Mouse (Mus musculus): Measurements from ENCODE around the gene Kctd6.
A peak's percentile ranks its signal among the peaks of the same experiment; 100 is the strongest.
"Not testable (repeated sequence)": the region's sequence is repeated elsewhere in the genome, so short reads cannot be mapped to it uniquely, and the experiment has no call there.

Kctd6 gene

DNA sequence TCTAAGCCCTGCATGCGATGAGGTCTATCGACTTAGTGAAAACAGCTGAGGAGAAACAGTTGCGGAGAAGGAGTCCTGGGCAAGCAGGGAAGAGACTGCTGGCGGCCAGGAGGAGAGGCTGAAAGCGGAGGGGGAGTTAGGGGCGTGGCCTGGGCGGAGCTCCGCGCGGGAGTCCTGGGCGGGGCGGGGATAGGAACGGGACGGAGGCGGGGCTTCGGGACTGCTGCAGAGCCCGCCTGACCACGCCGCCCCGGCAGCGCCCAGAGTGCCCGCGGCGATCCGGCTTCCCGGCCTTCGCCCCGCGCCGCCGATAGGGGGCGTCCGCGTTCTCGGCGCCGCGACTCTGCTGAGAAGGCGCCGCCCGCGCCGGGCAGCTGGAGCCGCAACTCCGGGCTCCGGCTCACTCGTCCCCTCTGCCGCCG lies at the start of gene Kctd6:
TSS of gene Kctd6 (plus strand) at position 338 of the 422 bp plus-strand sequence.
- DNase-seq (ENCODE audit: low read depth, low spot score): peak; percentile 98

DNA sequence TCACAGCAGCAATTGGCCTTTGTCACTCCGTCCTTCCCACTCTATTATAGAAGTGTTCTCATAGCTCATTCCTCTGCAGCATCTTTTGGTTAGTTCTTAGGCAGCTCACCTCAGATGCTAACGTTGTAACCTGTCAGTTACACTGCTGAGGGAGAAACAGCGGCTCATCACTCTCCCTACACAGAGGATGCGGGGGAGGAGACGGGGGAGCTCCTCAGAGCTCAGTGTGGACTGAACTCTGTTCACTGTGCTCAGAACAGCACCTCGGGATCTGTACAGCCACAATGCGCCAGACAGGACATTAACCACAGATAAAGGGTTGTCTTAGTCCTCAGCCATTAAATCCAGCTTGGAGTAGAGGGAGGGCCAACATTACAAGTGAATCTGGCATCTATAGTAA lies 49.5 kb upstream of the Kctd6 start:
- DNase-seq (ENCODE audit: low read depth, low spot score): no peak

DNA sequence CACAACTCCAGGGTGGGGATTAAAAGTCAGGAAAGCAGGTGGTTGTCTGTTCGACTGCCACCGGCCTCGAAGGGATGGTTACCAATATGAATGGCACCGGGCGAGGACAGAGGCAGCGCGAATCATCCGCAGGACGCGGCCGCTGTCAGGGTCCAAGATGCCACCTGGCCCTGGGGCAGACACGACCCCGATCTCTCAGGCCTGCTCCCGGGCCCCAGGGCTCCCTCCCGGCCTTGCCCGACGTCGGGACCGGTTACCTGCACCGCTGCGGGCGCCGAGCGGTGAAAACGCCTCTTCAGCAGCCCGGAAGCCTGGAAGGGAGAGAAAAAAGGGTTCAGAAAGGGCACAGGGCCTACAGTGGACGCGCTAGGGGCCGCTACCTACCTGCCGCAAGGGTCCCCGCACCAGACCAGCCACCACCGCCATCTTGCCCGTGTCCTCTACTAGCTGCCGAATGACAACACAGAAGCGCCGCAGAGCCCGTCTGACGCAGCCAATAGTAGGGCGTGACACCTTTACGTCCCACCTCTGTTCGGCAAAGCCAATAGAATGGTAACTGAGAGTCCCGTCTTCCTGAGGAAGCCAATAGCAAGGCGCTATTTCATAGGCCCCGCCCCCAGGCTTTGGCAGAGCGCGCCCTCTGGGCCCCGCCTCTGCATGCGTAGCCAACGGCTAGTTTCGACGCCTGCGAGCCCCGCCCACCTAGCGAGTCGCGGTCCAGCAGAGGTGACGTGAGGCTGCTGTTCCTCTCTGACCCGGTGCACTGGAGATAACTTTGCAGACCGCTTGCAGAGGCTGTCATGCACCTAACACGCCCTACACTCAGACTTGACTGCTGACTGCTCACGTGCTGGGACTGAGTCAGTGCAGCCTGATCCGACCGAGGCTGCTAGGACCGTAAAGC lies 41.2 kb upstream of the Kctd6 start, which contains the start of gene Pdhb:
TSS of gene Pdhb (minus strand) at position 519 of the 904 bp plus-strand sequence.
- DNase-seq (ENCODE audit: low read depth, low spot score): peak; percentile 100

GRCm38 (mm10) chr14:8173542-8174250 lies 40.2 kb upstream of the Kctd6 start:
- not testable (repeated sequence) for DNase-seq (ENCODE audit: low read depth, low spot score)

GRCm38 (mm10) chr14:8174634-8175033 lies 39.3 kb upstream of the Kctd6 start:
- DNase-seq (ENCODE audit: low read depth, low spot score): peak; percentile 72

DNA sequence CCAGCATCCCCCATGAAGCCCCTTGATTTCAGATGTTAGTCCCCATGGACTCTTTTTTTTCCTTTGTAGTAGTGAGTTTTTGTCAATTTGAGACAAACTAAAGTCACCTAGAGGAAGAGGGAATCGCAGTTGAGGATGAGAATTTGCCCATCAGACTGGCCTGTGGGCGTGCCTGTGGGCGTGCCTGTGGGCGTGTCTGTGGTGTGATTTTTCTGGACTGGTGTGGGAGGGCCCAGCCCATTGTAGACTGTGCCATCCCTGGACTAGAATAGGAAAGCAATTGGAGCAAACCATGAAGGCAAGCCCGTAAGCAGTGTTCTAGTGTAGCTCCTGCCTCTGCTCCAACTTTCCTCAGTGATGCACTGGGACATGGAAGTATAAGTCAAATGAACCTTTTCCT lies 37.7 kb upstream of the Kctd6 start:
- peak; percentile 86 for DNase-seq (ENCODE audit: low read depth, low spot score)

GRCm38 (mm10) chr14:8180371-8181035 lies 33.4 kb upstream of the Kctd6 start:
- DNase-seq (ENCODE audit: low read depth, low spot score): no peak

DNA sequence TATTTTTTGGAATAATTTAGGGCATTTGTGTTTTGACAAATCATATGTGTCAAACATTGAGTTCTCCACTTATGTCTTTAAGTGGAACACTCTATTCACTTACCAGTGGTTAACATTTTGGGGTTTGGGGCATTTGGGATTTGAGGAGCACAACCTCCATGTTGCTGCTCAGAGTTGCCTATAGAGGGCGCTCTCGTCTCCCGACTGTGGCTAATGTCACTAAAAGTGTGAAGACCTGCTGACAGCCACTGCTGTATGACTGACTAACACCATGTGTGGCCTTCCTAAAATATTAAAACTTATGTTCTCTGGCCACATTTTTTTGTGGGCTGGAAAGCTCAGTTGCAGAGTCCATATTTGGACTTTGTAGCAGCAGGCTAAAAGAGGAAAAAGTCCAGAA lies 30.6 kb upstream of the Kctd6 start:
- peak; percentile 39 for DNase-seq (ENCODE audit: low read depth, low spot score)

GRCm38 (mm10) chr14:8186278-8187045 lies 27.5 kb upstream of the Kctd6 start:
- no peak for DNase-seq (ENCODE audit: low read depth, low spot score)

GRCm38 (mm10) chr14:8190556-8190955 lies 23.4 kb upstream of the Kctd6 start:
- DNase-seq (ENCODE audit: low read depth, low spot score): no peak

DNA sequence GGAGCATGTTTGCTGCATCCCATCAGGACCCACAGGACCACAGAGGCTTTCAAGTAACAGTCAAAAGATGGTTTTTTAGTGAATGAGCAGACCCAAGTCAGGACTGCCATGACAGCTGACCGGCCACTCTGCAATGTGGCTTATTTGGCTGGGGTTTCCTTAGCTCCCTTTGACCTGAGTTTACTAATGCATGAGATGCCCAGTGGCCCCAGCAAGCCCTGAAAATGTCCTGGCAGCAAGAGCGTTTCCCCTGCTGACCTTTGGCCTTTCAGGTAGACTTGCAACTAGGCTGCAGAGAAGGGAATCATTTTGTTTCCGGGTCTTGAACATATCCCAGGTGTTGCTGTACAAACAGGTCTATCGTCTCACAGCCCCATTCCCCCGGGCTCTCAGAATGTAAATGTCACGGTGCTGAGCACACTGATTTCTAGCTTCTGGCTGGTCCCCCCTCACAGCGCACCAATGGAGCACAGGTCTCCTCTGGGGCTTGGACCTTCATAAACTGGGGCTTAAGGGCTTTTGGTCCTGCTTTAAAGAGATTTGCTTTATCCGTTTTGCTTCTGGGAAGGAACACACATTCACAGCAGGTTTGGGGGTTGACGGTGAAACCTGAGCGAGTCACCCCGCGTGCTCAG lies 22.5 kb upstream of the Kctd6 start:
- no peak for DNase-seq (ENCODE audit: low read depth, low spot score)

DNA sequence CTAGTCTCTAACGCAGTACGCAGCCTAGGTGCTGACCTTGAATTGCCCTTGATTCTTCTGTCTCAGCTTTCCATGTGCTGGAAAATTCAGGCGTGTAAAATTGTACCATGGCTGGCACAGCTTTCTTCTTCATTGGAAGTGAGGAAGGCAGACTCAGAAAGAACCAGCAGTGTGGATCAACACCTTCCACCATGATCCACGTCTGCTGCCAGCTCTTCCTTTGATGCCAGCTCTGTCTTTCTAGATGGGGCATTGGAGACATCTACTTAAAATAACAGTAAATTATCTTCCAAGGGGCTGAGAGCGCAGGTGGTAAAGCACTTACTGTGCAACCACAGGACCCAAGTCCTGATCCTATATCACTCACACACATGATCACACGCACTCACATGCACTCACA lies 21.2 kb upstream of the Kctd6 start:
- no peak for DNase-seq (ENCODE audit: low read depth, low spot score)

GRCm38 (mm10) chr14:8200769-8201168 lies 13.2 kb upstream of the Kctd6 start:
- DNase-seq (ENCODE audit: low read depth, low spot score): no peak

DNA sequence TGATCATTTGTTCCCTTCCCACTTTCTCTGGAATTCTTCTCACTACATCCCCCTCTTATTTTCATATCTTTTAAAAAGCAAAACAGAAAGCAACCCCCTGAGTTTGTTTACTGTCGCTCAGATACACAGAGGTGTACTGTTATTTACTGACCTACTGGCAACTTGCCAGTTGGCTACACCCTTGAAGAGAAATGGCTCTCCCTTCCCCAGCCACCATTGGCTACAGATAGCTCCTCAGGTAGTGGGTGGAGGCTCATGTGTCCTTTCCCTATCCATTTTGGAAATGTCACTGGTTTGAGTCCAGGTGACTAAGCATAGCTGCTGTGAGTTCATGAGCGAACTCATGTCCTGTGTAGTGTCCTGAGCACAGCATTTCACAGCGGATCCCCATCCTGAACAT lies 12.2 kb upstream of the Kctd6 start:
- DNase-seq (ENCODE audit: low read depth, low spot score): peak; percentile 66

- peak; percentile 18 for DNase-seq (ENCODE audit: low read depth, low spot score)
Measured at GRCm38 (mm10) chr14:8206179-8206910, 7.6 kb upstream of the Kctd6 start.

DNA sequence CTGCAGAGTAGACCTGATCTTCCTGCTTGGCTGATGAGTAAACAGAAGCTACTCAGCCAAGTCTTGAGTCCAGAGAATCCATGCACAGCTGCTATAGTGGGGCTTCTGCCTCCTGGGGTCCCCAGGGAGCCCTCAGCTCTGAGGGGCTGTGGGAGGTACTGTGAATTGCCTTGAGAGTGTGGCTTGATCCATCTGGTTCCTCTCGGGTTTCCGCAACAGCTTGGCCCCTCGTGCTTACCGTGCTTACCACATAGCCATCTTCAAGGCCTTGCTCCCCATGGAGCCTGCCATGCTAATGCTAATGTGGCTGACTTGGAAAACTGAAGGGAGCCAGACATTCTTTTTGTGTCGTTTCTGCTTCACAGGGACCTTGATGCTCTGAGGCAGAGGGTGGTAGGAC lies 6.8 kb upstream of the Kctd6 start:
- DNase-seq (ENCODE audit: low read depth, low spot score): peak; percentile 83

DNA sequence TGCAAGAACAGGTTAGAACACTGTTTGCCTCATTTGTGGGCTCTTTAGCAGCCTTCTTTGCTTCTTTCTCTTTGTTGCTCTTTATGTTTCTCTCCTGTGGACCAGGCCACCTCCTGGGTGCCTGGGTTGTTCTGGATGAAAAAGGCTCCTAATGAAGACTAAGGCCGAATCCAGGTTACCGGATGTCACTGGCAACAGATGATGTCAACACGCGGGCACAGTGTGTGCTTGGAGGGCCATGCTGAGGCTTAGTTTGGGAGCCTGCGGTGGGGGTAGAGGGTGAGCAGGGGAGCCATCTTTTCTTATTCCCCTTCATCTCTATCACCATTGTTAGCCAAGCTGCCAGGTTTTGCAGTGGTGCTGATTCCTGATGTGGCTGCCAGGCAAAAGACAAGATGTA lies 6.4 kb upstream of the Kctd6 start:
- DNase-seq (ENCODE audit: low read depth, low spot score): no peak

DNA sequence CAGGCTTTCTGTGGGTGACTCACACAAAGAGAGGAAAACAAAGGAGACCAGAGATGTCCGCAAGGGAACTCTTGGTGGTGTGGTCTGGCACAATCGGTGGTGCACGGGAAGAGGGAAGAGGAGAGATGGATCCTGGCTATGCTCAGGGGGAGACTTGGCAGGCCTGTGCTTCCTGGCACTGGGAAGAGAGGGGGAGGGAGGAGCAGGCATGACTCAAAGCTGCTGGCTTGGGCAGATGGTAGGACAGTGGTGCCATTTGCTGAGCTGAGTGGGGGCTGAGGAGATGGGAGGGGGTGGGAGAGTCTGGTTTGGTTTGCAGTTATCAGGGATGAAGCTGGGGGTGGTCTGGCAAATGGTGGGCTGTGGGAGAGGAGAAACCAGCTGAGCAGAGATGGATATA lies 5.1 kb upstream of the Kctd6 start:
- DNase-seq (ENCODE audit: low read depth, low spot score): no peak

- DNase-seq (ENCODE audit: low read depth, low spot score): no peak
Measured at GRCm38 (mm10) chr14:8209896-8210295, 4.0 kb upstream of the Kctd6 start.

DNA sequence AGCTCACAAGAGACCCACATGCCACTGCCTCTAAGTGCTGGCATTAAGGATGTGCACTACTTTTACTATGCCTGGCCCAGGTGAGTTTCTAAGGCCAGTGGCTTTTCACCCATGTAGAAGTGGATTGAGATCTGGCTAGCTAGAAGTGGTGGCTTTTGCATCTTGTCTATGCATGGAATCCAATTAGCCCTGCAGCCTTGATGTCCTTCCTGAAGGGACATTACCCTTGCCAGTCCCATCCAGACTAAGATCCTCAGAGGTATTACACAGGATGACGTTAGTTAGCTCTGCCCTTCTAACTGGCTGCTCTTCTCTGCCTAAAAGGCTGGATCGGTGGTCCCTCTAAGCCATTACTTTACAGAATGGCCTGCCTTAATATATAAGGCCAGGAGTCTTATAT lies 944 bp upstream of the Kctd6 start:
- no peak for DNase-seq (ENCODE audit: low read depth, low spot score)

Data from ZHBTc4 (cell line).